Mouse (Mus musculus) limb, embryonic 10.5 days (tissue): Measurements from ENCODE around the gene Strip2. TPM values are rescaled to one million over a fixed set of nuclear protein-coding genes. Genes with fewer than 3 reads are reported as not detected.

ENCODE experiments used
- DNase-seq: peaks from one replicate; pipeline ENCODE4 v3.0.0-alpha.2; 2017; ENCODE audit warnings: low spot score
- H3K27ac ChIP-seq: fragments of 300-500 bp; sonication (generic); 2 replicates; pipeline ENCODE4 v1.5.1; 2016; ENCODE audit warnings: mild to moderate bottlenecking
- H3K27me3 ChIP-seq: fragments of 300-500 bp; sonication (generic); 2 replicates; pipeline ENCODE4 v1.6.1; 2016; ENCODE audit warnings: low read depth, mild to moderate bottlenecking; ENCODE audit not compliant: poor library complexity, severe bottlenecking
- H3K36me3 ChIP-seq: fragments of 300-500 bp; sonication (generic); 2 replicates; pipeline ENCODE4 v1.6.1; 2016; ENCODE audit warnings: mild to moderate bottlenecking, moderate library complexity
- H3K4me1 ChIP-seq: fragments of 300-500 bp; sonication (generic); 2 replicates; pipeline ENCODE4 v1.6.1; 2016
- H3K4me3 ChIP-seq: fragments of 300-500 bp; sonication (generic); 2 replicates; pipeline ENCODE4 v1.5.1; 2016; ENCODE audit warnings: mild to moderate bottlenecking, moderate library complexity
- H3K9me3 ChIP-seq: fragments of 300-500 bp; sonication (generic); replicated peaks from 2 replicates; pipeline ENCODE4 v1.6.1; 2016; ENCODE audit warnings: mild to moderate bottlenecking
- WGBS: fragments of 180-500 bp; shearing (Covaris S2); methylation state at CpG from one replicate; pipeline ENCODE4 v1.1.7; 2016; 5-methylcytosine and 5-hydroxymethylcytosine counted together
- polyA plus RNA-seq: library from polyadenylated mRNA; unstranded; fragments of >200 nt; fragmentation: Nextera tagmentation; extraction: Ambion mirVana; gene quantifications from 2 replicates; pipeline ENCODE4 v1.2.1, GENCODE M21; 2016

The Strip2 gene
- polyA plus RNA-seq, 1 experiment from 2014 or later: 0.95 TPM

DNA sequence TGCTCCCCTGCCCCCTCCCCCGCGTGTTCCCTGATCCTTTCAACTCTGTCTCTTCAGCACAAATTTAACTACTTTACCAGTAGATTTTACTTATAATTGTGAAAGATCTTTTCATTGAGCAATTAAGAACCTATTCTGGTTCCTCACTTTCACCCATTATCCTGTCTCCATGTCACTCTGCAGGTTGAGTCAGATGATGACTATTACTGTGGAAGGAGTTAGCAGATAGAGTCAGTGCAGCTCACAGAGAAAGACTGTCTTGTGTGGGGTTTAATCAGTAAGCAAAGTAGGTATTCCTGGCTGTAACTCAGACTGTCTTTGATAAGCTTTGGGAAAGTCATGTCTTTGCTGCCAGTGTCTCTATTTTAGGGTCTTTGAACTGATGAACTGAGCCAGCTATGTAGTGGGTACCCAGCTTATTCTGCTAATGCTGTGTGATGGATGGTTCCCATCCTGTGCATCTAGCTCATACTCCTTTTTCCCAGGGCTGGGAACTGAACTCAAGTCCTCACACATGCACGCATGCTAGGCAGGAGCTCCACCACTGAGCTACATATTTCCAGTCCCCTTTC is 13.4 kb upstream of the Strip2 start:
- no peak overlapping the region for H3K27ac ChIP-seq
- peaks cover 32% of the 10 kb centered on the region for H3K36me3 ChIP-seq
- H3K4me3 ChIP-seq: no peak overlapping the region
- H3K4me1 ChIP-seq: no peaks in the 10 kb centered on the region
- WGBS: 98% methylated on average over 3 of the region's 3 CpGs
- no peaks in the 10 kb centered on the region for H3K9me3 ChIP-seq
- H3K27me3 ChIP-seq: no peaks in the 10 kb centered on the region
- no peak for DNase-seq

DNA sequence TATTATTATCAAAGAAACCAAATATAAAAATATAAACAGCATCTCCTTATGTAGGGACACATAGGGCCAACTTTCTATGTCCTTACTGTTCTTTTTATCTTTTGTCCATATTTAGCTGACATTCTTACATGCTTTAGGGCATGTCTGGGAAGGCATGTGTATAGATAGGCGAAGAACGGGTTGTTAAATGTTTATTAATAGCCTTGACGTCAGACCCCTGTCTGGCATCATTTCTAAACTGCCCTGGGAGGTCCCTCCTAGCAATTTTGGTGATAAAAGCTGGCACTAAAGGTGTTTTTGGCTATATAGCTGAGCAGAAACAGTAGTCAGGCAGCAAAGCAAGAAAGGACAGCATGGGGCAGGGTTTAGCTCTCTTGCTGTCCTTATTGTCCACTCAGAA is 12.5 kb upstream of the Strip2 start:
- no peaks in the 10 kb centered on the region for H3K9me3 ChIP-seq
- no peaks in the 10 kb centered on the region for H3K4me1 ChIP-seq
- H3K4me3 ChIP-seq: no peak overlapping the region
- H3K27ac ChIP-seq: no peak overlapping the region
- 80% methylated on average over 3 of the region's 3 CpGs for WGBS
- no peaks in the 10 kb centered on the region for H3K27me3 ChIP-seq
- DNase-seq: no peak
- peaks cover 39% of the 10 kb centered on the region for H3K36me3 ChIP-seq

DNA sequence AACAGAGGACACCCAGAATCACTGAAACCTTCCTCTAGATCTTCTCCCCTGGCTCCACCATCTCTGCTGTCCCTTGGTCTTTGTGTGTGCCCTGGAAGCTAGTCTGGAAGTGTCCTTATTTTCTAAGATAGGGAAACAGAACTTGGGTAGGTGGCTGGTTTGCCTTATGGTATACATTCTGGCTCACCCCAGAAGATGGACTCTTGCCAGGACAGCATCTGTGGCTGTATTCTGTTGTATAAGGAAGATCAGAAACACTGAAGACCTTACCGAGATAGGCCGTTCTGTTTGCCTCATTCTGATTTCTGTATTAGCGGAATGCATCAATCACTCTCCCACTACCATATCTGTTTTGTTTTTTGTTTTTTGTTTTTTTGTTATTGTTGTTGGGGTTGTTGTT is 6.2 kb upstream of the Strip2 start:
- H3K4me3 ChIP-seq: no peak overlapping the region
- H3K27ac ChIP-seq: no peak overlapping the region
- peaks cover 14% of the 10 kb centered on the region for H3K27me3 ChIP-seq
- WGBS: 95% methylated on average over 3 of the region's 3 CpGs
- no peaks in the 10 kb centered on the region for H3K9me3 ChIP-seq
- H3K36me3 ChIP-seq: peaks cover 26% of the 10 kb centered on the region
- no peak for DNase-seq
- no peaks in the 10 kb centered on the region for H3K4me1 ChIP-seq

DNA sequence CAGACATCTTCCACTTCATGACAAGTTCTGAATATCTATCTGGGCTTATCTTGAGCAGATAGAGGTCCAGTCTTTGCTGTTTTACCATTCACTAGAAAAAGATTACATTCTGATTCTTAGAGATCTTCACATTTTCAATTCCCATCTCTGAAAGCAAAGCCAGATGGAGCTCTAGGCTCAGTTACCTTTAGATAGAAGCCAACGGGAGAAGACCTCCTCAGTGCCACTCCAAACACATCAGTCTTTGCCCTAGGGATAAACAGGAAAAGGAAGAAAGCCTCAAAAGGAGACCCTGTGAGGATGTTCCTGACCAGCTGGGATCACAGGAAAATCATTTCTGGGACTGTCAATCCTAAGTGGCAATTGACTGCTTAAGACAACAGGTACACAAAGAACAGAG is 3.1 kb upstream of the Strip2 start:
- peaks cover 19% of the 10 kb centered on the region for H3K4me1 ChIP-seq
- H3K9me3 ChIP-seq: no peaks in the 10 kb centered on the region
- H3K36me3 ChIP-seq: peaks cover 10% of the 10 kb centered on the region
- H3K27ac ChIP-seq: no peak overlapping the region
- H3K27me3 ChIP-seq: peaks cover 39% of the 10 kb centered on the region
- no peak overlapping the region for H3K4me3 ChIP-seq
- DNase-seq: no peak
- WGBS: 53% methylated on average over 1 of the region's 1 CpGs

DNA sequence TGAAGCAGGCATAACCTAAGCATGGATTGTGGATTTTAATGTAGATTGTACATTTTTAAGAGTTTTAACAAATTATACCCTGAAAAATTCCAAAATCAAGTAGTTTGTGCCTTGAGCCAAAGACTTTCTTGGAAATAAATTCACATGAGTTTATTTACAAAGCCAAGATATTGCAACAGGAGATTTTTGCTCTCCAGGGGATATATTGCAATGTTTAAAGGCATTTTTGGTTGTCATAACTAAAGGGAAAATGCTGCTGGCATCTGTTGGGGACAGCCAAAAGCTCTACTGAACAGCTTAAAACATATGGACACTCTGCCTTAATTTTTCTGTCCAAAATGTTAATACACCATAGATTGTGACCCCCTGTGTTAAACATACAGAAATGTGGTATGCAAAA is 2.7 kb upstream of the Strip2 start:
- no peak for DNase-seq
- Histone ChIP-seq H3K4me3 (no peak overlapping the region), H3K27me3 (peaks cover 44% of the 10 kb centered on the region), H3K36me3 (peaks cover 6% of the 10 kb centered on the region), H3K4me1 (peaks cover 19% of the 10 kb centered on the region), H3K9me3 (no peaks in the 10 kb centered on the region), H3K27ac (no peak overlapping the region)

DNA sequence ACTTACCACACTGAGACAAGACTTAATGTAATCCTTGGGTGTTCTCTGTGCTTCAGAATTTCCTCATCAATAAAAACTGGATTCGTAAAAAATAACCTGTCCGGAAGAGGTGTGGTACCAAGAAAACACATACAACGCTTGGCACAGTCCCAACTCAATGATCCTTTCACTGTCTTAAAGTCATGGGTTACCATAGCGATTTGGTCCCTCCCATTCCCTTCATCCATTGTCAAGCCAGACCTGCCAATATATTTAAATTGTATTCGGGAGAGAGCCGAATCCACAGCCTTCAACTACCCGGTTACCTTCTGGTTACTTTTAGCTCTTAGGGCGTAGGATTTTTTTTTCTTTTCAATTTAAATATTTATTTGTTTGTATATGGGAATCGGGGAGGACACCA is 976 bp upstream of the Strip2 start:
- peaks cover 55% of the 10 kb centered on the region for H3K27me3 ChIP-seq
- H3K9me3 ChIP-seq: no peaks in the 10 kb centered on the region
- WGBS: 37% methylated on average over 9 of the region's 9 CpGs
- H3K4me1 ChIP-seq: peaks cover 19% of the 10 kb centered on the region
- H3K27ac ChIP-seq: no peak overlapping the region
- no peaks in the 10 kb centered on the region for H3K36me3 ChIP-seq
- DNase-seq: no peak
- H3K4me3 ChIP-seq: no peak overlapping the region

DNA sequence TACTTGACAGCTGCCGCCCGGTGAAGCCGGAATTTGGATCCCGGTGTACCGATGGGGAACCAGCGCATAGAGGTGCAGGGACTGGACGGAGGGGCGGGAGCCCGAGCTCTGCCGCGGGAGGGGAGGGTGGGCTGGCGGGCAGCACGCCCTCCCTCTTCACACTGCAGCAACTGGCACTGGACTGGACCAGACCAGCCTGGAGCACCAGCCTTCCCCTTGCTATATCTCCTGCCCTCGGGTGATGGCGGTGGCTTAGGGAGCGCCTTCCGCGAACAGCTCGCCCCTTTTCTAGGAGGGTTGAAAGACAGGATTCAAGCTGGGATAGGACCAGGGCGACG is 540 bp downstream of the Strip2 start:
- H3K4me3 ChIP-seq: peak overlapping the region; percentile 64
- H3K27me3 ChIP-seq: peaks cover 55% of the 10 kb centered on the region
- H3K4me1 ChIP-seq: peaks cover 19% of the 10 kb centered on the region
- no peaks in the 10 kb centered on the region for H3K9me3 ChIP-seq
- H3K27ac ChIP-seq: peak overlapping the region; percentile 26; the same call in 1 of the 2 replicates
- DNase-seq: no peak
- H3K36me3 ChIP-seq: no peaks in the 10 kb centered on the region
- WGBS: under 1% methylated on average over 21 of the region's 21 CpGs

DNA sequence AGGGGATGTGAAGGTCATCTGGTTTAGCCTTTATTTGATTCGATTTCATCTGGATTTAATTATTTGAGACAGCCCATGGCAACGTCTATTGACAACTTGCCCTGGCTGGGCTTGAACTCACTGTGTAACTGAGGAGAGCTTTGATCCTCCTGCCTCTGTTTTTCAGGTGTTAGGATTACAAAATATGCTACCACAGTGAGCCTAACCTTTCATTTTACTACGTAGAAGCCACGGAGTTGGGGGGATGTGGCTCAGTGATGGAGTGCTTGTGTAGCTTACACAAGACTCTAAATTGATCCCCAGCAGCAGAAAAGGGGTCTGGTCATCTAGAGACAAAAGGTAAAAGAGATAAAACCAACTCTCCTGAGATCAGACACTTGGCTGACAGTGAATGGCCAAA is 1.1 kb downstream of the Strip2 start:
- H3K27ac ChIP-seq: no peak overlapping the region
- WGBS: 36% methylated on average over 4 of the region's 4 CpGs

DNA sequence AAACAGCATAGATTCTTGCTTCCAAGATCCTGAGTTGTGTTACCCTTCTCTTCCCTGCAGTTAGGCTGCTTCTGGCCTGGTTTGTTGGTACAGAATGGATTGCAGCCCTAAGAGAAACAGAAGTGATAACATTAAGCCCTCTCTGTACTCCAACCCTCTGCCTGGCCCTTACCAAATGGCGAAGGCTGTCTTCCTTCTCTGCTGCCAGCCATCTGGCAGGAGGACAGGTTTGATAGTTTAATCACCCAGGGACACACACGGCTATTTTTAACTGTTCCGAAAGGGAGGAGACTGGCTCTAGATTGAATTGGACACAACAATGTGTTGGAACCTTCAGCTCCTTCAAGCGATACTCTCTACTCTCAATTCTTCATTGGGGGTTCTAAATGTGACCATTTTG is 6.7 kb downstream of the Strip2 start:
- peaks cover 11% of the 10 kb centered on the region; the same call in 1 of the 2 replicates for H3K4me1 ChIP-seq
- no peak for DNase-seq
- H3K27me3 ChIP-seq: peaks cover 28% of the 10 kb centered on the region
- H3K9me3 ChIP-seq: no peaks in the 10 kb centered on the region
- no peak overlapping the region for H3K27ac ChIP-seq
- 62% methylated on average over 4 of the region's 4 CpGs for WGBS
- H3K36me3 ChIP-seq: no peaks in the 10 kb centered on the region
- H3K4me3 ChIP-seq: no peak overlapping the region

More for the DNA sequence above, 1.1 kb downstream of the Strip2 start:
- peak; percentile 36 for DNase-seq
- Histone ChIP-seq H3K4me1 (peaks cover 19% of the 10 kb centered on the region), H3K36me3 (no peaks in the 10 kb centered on the region), H3K9me3 (no peaks in the 10 kb centered on the region), H3K4me3 (peak overlapping the region; percentile 64; the same call in 1 of the 2 replicates), H3K27me3 (peaks cover 55% of the 10 kb centered on the region)

DNA sequence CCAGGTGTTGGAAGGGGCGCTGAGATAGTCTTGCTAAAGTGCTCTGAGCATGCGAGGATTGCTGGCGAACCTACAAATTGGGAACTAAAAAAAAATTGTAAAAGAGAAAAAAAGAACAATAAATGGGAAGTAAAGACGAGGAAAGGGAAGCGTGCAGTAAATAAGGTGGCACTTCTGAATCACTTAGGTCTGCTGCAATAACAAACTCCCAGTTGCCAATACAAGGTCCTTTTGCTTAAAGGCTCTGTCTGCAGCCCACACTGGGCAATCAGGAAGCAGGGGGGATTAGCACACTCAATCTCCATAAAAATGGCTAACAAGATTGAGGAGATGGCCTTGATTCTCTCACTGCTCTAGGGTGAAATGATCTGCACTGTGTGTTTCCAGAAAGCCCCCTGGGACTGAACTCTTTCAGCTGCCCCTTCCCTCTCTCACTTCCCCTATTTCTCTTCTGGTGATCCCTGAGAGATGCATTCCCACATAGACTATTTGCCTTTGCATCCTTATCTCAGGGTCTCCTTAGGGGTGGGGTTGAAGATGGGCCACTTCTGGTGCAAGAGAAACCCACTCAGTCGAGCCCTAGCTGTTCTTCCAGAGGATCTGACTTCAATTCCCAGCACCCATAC is 8.9 kb downstream of the Strip2 start:
- no peak overlapping the region for H3K27ac ChIP-seq
- WGBS: 56% methylated on average over 6 of the region's 6 CpGs
- no peaks in the 10 kb centered on the region for H3K36me3 ChIP-seq
- peaks cover 10% of the 10 kb centered on the region; the same call in 1 of the 2 replicates for H3K27me3 ChIP-seq
- no peaks in the 10 kb centered on the region for H3K9me3 ChIP-seq
- no peak overlapping the region for H3K4me3 ChIP-seq
- peaks cover 11% of the 10 kb centered on the region; the same call in 1 of the 2 replicates for H3K4me1 ChIP-seq
- no peak for DNase-seq

DNA sequence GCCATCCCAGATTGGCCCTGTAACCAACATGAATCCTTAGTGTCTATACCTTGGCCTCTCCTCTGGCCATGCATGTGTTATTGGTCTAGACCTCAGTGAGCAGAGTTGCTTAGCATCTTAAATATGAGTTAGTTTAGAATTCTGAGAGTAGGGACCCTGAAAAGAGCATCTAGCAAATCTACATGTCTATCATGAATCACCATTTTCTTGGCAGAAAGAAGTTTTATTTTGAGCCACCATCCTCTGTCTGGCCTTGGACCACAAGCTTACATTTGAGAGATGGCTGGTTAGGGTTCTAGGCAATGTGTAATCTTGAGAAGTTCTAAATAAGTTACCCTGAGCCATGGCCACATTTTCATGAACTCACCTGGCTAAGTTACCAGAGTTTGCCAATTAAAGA is 13.3 kb downstream of the Strip2 start:
- Histone ChIP-seq H3K4me3 (no peak overlapping the region), H3K27ac (no peak overlapping the region), H3K9me3 (no peaks in the 10 kb centered on the region), H3K4me1 (peaks cover 10% of the 10 kb centered on the region; the same call in 1 of the 2 replicates), H3K27me3 (peaks cover 7% of the 10 kb centered on the region; the same call in 1 of the 2 replicates), H3K36me3 (no peaks in the 10 kb centered on the region)
- no peak for DNase-seq

DNA sequence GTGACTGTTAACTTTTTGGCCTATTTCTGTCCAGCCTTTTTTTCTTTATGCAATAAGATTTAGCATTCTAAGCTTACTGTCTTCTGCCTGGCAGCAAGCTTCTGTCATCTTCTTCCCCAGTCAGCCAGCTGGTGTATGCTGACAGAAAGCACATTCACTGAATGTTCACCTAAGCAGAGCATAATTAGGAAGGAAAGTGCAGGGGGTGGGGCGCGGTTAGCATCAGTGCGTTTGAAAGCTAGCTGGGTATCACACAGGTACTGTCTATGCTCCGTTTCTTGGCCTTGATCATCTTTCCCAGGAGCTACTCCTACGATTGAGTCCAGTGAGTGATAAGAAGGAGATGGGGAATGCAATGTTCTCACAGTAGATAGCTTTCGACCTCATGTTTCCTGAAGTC is 13.9 kb downstream of the Strip2 start:
- H3K36me3 ChIP-seq: no peaks in the 10 kb centered on the region

DNA sequence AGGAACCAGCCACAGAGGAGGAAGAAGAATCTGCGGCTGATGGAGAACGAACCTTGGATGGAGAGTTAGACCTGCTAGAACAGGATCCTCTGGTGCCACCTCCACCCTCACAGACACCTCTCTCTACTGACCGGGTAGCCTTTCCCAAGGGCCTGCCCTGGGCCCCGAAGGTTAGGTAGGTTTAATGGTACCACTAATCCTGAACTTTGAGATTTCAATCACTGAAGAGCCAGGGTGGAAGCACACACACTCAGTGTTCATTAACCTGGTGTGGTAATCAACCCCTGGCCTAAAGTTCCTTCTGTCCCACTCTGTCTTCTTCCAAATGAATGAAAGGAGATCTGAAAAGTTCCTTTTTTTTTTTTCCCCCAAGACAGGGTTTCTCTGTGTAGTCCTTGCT is 14.4 kb downstream of the Strip2 start:
- Histone ChIP-seq H3K4me3 (no peak overlapping the region), H3K27ac (no peak overlapping the region), H3K36me3 (no peaks in the 10 kb centered on the region), H3K27me3 (0 out of 2 replicates have a peak, but pooled peaks cover 4% of the 10 kb centered on the region), H3K9me3 (no peaks in the 10 kb centered on the region), H3K4me1 (no peaks in the 10 kb centered on the region)
- WGBS: 82% methylated on average over 4 of the region's 4 CpGs
- DNase-seq: no peak

More for the DNA sequence above, 13.9 kb downstream of the Strip2 start:
- DNase-seq: no peak
- Histone ChIP-seq H3K4me1 (0 out of 2 replicates have a peak, but pooled peaks cover 4% of the 10 kb centered on the region), H3K9me3 (no peaks in the 10 kb centered on the region), H3K27me3 (0 out of 2 replicates have a peak, but pooled peaks cover 4% of the 10 kb centered on the region), H3K27ac (no peak overlapping the region), H3K4me3 (no peak overlapping the region)
- 82% methylated on average over 6 of the region's 6 CpGs for WGBS

DNA sequence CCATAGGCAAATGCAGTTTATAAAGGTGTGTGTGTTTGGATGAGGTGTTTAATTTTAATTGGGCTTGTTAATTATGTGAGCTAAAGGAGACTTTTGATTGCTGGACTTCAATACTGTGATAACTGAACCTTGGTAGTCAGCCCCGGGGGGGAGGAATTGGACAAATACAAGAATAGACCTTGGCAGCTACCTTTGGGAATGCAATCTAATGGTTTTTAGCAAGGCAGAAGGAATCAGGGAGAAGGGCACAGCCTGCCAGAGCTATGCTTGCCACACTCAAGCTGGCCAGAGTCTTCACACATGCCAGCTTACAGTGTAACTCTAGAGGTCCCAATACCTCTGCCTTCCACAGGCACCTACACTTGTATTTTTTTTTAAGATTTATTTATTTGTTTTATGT is 18.9 kb downstream of the Strip2 start:
- 92% methylated on average over 1 of the region's 1 CpGs for WGBS
- Histone ChIP-seq H3K9me3 (no peaks in the 10 kb centered on the region), H3K36me3 (no peaks in the 10 kb centered on the region), H3K27me3 (no peaks in the 10 kb centered on the region), H3K4me1 (no peaks in the 10 kb centered on the region), H3K4me3 (no peak overlapping the region), H3K27ac (no peak overlapping the region)
- DNase-seq: no peak
